Mouse (Mus musculus) myocyte (in vitro differentiated cells): Measurements from ENCODE around the gene Trim11.

Experiments
- POLR2A ChIP-seq: IDR thresholded peaks from one replicate; pipeline ENCODE4 v1.6.1; 2011; ENCODE audit warnings: low read depth, mild to moderate bottlenecking, control low read depth, moderate library complexity; ENCODE audit not compliant: insufficient read length
- POLR2AphosphoS2 ChIP-seq: IDR thresholded peaks from one replicate; pipeline ENCODE4 v1.6.1; 2011; ENCODE audit warnings: low read depth, control low read depth; ENCODE audit not compliant: insufficient read length
- TCF12 ChIP-seq: IDR thresholded peaks from one replicate; pipeline ENCODE4 v1.6.1; 2011; ENCODE audit warnings: mild to moderate bottlenecking, control low read depth; ENCODE audit not compliant: poor library complexity, insufficient read depth, severe bottlenecking
- USF1 ChIP-seq: IDR thresholded peaks from one replicate; pipeline ENCODE4 v1.6.1; 2011; ENCODE audit warnings: low read depth, mild to moderate bottlenecking, control low read depth, moderate library complexity

- no peak for TF ChIP-seq POLR2A
- TF ChIP-seq POLR2AphosphoS2: no peak
- TF ChIP-seq USF1: no peak
- TF ChIP-seq TCF12: no peak
Measured at GRCm38 (mm10) chr11:58949480-58950431, 28.1 kb upstream of the Trim11 start.
